Comparison of ENCODE assay signal across 14 mouse cellular contexts in the genomic region with DNA sequence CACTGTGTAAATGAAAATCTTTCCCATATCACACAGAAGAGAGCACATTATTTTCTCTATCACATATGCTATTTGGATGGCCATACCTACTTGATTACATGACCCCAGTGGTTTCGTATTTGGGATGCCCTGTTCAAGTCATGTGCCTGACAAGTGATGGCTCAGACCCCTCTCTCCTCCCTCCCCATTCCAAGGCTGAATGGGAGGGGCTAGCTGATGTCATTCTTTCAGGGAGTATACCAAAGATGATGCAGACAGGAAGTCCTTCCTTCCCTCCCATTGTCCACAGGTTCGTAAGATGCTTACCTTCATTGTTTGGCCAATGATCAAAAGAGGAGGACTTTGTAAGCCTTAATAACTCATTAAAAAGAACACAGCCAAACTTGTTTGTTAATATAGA. TPM values are rescaled to one million over a fixed set of nuclear protein-coding genes. Genes with fewer than 3 reads are reported as not detected.
DNase-seq lines count a peak whose midpoint lies in the region; ATAC-seq lines count a peak whose summit lies in the region.
"Had no signal": no experiment of that assay in that cellular context is flagged by ENCODE, and none has a peak within 500 bp of the region (broad histone marks: within the 10 kb centered on the region; RNA-seq: fewer than 3 reads in every experiment).

No protein-coding gene starts in this region.

- H3K36me3 ChIP-seq in forebrain, embryonic 12.5 days (replicated peaks), result no peaks in the 10 kb centered on the region
- no peaks in the 10 kb centered on the region for H3K36me3 ChIP-seq in hindbrain, embryonic 15.5 days
- no peaks in the 10 kb centered on the region for H3K36me3 ChIP-seq in neural tube, embryonic 13.5 days
- H3K36me3 ChIP-seq: embryonic facial prominence, embryonic 12.5 days had no signal

- H3K27me3 ChIP-seq in forebrain, embryonic 12.5 days, result no peaks in the 10 kb centered on the region
- H3K27me3 ChIP-seq in hindbrain, embryonic 15.5 days, result no peaks in the 10 kb centered on the region
- no peaks in the 10 kb centered on the region for H3K27me3 ChIP-seq in neural tube, embryonic 13.5 days
- H3K27me3 ChIP-seq: embryonic facial prominence, embryonic 12.5 days had no signal

- peaks cover 69% of the 10 kb centered on the region for H3K4me1 ChIP-seq in forebrain, embryonic 12.5 days
- peaks cover 67% of the 10 kb centered on the region for H3K4me1 ChIP-seq in hindbrain, embryonic 15.5 days (replicated peaks)
- peaks cover 71% of the 10 kb centered on the region for H3K4me1 ChIP-seq in neural tube, embryonic 13.5 days (replicated peaks)

- ATAC-seq in forebrain, embryonic 12.5 days (ENCODE audit: low FRiP score), result no peak
- ATAC-seq in hindbrain, embryonic 15.5 days (ENCODE audit: low FRiP score, low read depth), result no peak
- ATAC-seq in neural tube, embryonic 13.5 days (ENCODE audit: low read depth), result no peak
- ATAC-seq: intestine, postnatal 0 days had no signal

- no peak overlapping the region for H3K4me3 ChIP-seq in forebrain, embryonic 12.5 days (replicated peaks)
- H3K4me3 ChIP-seq in hindbrain, embryonic 15.5 days, result no peak overlapping the region
- no peak overlapping the region for H3K4me3 ChIP-seq in neural tube, embryonic 13.5 days
- H3K4me3 ChIP-seq: embryonic facial prominence, embryonic 12.5 days had no signal

- peak; percentile 53 to 57 for DNase-seq in cerebellum, postnatal 10 days
- no peak for DNase-seq in cerebellum, postnatal 4 days (ENCODE audit: low spot score in 2 of 2)
- DNase-seq in heart, adult 18-20 months, result no peak
- no peak for DNase-seq in gastrocnemius, postnatal 10 days
- DNase-seq in kidney, postnatal 10 days, result no peak
- DNase-seq: adrenal gland, postnatal 14 days; kidney, postnatal 36 days; liver had no signal

- peak overlapping the region; percentile 43; the same call in 1 of the 2 replicates for H3K4me2 ChIP-seq in forebrain, embryonic 12.5 days
- peak overlapping the region; percentile 41; the same call in 1 of the 2 replicates for H3K4me2 ChIP-seq in hindbrain, embryonic 15.5 days
- H3K4me2 ChIP-seq in neural tube, embryonic 13.5 days, result peak overlapping the region; percentile 44

- H3K9ac ChIP-seq in forebrain, embryonic 12.5 days, result no peak overlapping the region
- H3K9ac ChIP-seq in hindbrain, embryonic 15.5 days, result no peak overlapping the region
- H3K9ac ChIP-seq in neural tube, embryonic 13.5 days, result no peak overlapping the region
- H3K9ac ChIP-seq: embryonic facial prominence, embryonic 12.5 days had no signal

- H3K27ac ChIP-seq in forebrain, embryonic 12.5 days, result peak overlapping the region; percentile 97
- peak overlapping the region; percentile 99 for H3K27ac ChIP-seq in hindbrain, embryonic 15.5 days (replicated peaks)
- peak overlapping the region; percentile 99 for H3K27ac ChIP-seq in neural tube, embryonic 13.5 days (replicated peaks)

- 30% methylated on average over 2 of the region's 2 CpGs for WGBS in forebrain, embryonic 12.5 days
- WGBS in hindbrain, embryonic 15.5 days, result 31% methylated on average over 2 of the region's 2 CpGs
- WGBS in neural tube, embryonic 13.5 days, result 64% methylated on average over 2 of the region's 2 CpGs

- no peaks in the 10 kb centered on the region for H3K9me3 ChIP-seq in forebrain, embryonic 12.5 days
- H3K9me3 ChIP-seq in hindbrain, embryonic 15.5 days, result no peaks in the 10 kb centered on the region
- H3K9me3 ChIP-seq in neural tube, embryonic 13.5 days, result no peaks in the 10 kb centered on the region
- H3K9me3 ChIP-seq: embryonic facial prominence, embryonic 12.5 days had no signal

RNA-seq across cellular contexts. Expression of gene T2, which starts 13.4 kb away (rescaled TPM):
- 0.44 and 0.55 TPM in 2 replicates for polyA plus RNA-seq in forebrain, embryonic 12.5 days (2016; fragmentation: Nextera tagmentation; extraction: Ambion mirVana)
- 0.54 and 0.58 TPM in 2 replicates for polyA plus RNA-seq in hindbrain, embryonic 15.5 days (2015; fragmentation: Nextera tagmentation; extraction: Ambion mirVana)
- polyA plus RNA-seq in neural tube, embryonic 13.5 days (2015; fragmentation: Nextera tagmentation; extraction: Ambion mirVana), result 0.47 and 0.62 TPM in 2 replicates
- total RNA-seq in heart, adult 18-20 months (2021), result under 1 TPM; 0.59 to 0.65 TPM
- total RNA-seq in gastrocnemius, postnatal 10 days (2021), result not detected
- total RNA-seq: adrenal gland, postnatal 14 days had no signal
- polyA plus RNA-seq: spleen, adult 2 months had no signal

RNA-seq across cellular contexts. Expression of gene Prr18, which starts 31.9 kb away (rescaled TPM):
- 3.7 and 4.1 TPM in 2 replicates for polyA plus RNA-seq in forebrain, embryonic 12.5 days (2016; fragmentation: Nextera tagmentation; extraction: Ambion mirVana)
- polyA plus RNA-seq in hindbrain, embryonic 15.5 days (2015; fragmentation: Nextera tagmentation; extraction: Ambion mirVana), result 18.4 and 23.1 TPM in 2 replicates
- polyA plus RNA-seq in neural tube, embryonic 13.5 days (2015; fragmentation: Nextera tagmentation; extraction: Ambion mirVana), result 9.8 TPM in 2 replicates
- total RNA-seq in heart, adult 18-20 months (2021), result under 1 TPM; 0.25 to 0.26 TPM
- total RNA-seq in gastrocnemius, postnatal 10 days (2021), result under 1 TPM in 1 of 2 experiments, not detected in 1; 0.27 TPM

RNA-seq across cellular contexts. Expression of gene Sft2d1, which starts 58.3 kb away (rescaled TPM):
- polyA plus RNA-seq in forebrain, embryonic 12.5 days (2016; fragmentation: Nextera tagmentation; extraction: Ambion mirVana), result 86.3 and 87.8 TPM in 2 replicates
- 173 and 188 TPM in 2 replicates for polyA plus RNA-seq in hindbrain, embryonic 15.5 days (2015; fragmentation: Nextera tagmentation; extraction: Ambion mirVana)
- polyA plus RNA-seq in neural tube, embryonic 13.5 days (2015; fragmentation: Nextera tagmentation; extraction: Ambion mirVana), result 149 and 165 TPM in 2 replicates
- 10 to 100 TPM; 16.4 to 17.8 TPM for total RNA-seq in heart, adult 18-20 months (2021)
- total RNA-seq in gastrocnemius, postnatal 10 days (2021), result 10 to 100 TPM; 16.0 to 21.0 TPM

Comparison
In these comparisons a context has a peak if more than half of its experiments do, and no peak if none do; other contexts are left out.
1. DNase-seq: peak in cerebellum, postnatal 10 days (2 of 2); none in cerebellum, postnatal 4 days (0 of 2), heart, adult 18-20 months (0 of 2), gastrocnemius, postnatal 10 days (single experiment) and kidney, postnatal 10 days (single experiment).
2. Peak in every context shown above with its lines, with median percentiles within 50 percentile points of each other: H3K27ac ChIP-seq and H3K4me2 ChIP-seq.